Mouse (Mus musculus) erythroblast, embryonic 14.5 days (primary cell): Measurements from ENCODE around the gene Itga2b.

Experiments
- GATA1 ChIP-seq: IDR thresholded peaks from 2 replicates; pipeline ENCODE4 v1.6.1; 2012; ENCODE audit warnings: low read length, inconsistent platforms, mixed read lengths
- TAL1 ChIP-seq: IDR thresholded peaks from 3 replicates; pipeline ENCODE4 v1.6.1; 2012; ENCODE audit warnings: low read length, inconsistent platforms, mixed read lengths

GRCm38 (mm10) chr11:102406900-102407833 lies 62.8 kb downstream of the Itga2b start:
- TF ChIP-seq GATA1 (no peak), TAL1 (no peak)
